Mouse (Mus musculus): ENCODE results near the gene Sirt7.
"Not testable (repeated sequence)": the region's sequence is repeated elsewhere in the genome, so short reads cannot be mapped to it uniquely, and the experiment has no call there.

Sirt7 gene

DNA sequence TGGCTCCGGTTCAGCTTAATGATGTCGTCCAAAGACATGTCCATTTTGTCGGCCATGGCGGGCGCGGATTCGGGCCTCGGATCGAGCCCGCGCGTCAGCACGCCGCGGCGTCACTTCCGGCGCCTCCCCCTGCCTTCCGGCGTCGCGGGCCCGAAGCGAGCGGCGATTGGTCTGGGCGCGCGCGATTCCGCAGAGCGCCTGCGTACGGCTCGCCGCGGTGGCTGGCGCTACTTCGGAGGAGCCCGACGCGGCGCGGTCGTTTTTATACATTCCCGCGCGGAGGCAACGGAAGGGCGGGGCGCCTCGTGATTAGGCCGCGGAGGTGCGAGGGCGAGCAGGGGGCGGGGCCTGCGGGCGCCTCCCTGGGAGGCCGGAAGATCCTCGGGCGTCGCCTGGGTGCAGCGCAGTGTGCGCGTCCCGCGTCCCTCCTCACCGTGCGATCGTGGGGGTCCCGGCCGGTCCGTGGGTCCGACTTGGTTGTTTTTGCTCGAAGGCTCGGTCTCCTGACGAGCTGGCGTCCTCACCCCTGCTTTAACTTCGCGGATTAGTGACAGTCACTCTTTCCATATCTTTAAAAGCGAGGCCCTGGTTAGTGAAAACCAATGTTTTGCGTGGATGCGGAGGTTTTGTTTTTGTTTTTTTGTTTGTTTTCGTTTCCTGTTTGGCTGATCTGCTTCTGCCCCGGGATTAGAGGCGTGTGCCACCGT lies 26.6 kb downstream of the Sirt7 start, which contains the start of the genes Alyref and Anapc11:
TSS of gene Alyref (minus strand) at position 83 of the 707 bp plus-strand sequence.
TSS of gene Anapc11 (plus strand) at position 139 of the 707 bp plus-strand sequence.
- peak; percentile 98 for DNase-seq (ENCODE audit: low read depth, low spot score)
- no peaks in the 10 kb centered on the region for H3K27me3 ChIP-seq (ENCODE audit: control insufficient read depth, insufficient read depth, low read length, poor library complexity, severe bottlenecking)
- peaks cover 6% of the 10 kb centered on the region for H3K36me3 ChIP-seq (ENCODE audit: control insufficient read depth, insufficient read depth, low read length, poor library complexity, severe bottlenecking)

DNA sequence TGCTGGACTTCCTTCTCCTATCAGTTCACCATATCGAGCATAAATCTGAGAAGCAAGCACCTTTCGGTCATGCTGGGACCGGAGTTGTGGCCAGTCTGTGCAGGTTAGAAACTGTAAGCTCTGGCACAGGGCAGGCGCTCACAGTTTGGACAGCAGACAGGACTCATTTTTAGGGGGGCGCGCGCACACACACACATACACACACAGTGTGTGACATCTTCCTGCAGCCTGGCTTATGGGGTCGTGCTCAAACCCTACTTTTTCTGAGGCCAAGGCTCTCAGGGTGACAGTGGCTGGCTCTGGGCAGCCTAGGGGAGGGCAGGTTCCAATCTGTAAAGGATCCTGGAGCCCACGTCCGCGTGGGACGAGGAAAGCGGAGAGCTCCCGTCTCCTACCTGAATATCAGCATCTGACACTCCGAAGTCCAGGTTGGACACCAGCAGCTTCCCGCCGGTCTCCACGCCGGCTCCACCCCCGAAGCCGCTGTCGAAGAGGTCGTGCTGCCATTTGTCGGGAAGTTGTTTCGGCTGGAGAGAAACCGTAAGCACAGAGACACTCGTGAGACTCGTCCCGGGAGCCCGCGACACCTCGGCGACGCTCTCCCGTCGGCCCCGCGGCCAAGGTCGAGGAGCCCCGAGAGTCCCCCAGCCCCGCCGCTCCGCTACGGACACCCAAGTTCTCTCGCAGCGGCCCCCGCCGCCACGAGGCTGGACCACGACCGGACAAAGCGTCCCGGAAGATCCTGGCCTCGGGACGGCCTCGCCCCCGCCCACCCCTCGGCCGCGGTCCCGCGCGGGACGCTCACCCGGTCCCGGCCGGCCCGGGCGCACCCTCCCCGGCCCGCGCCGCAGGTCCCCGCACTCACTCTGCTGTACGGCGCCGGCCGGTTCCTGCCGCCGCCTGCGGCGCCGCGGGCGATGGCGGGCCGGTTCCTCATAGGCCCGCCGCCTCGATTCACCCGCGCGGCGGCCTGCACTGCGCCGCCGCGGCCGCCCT lies 27.5 kb downstream of the Sirt7 start:
- Histone ChIP-seq H3K27me3 (ENCODE audit: control insufficient read depth, insufficient read depth, low read length, poor library complexity, severe bottlenecking) (no peaks in the 10 kb centered on the region), H3K36me3 (ENCODE audit: control insufficient read depth, insufficient read depth, low read length, poor library complexity, severe bottlenecking) (peaks cover 6% of the 10 kb centered on the region)
- DNase-seq (ENCODE audit: low read depth, low spot score) = peak; percentile 30

DNA sequence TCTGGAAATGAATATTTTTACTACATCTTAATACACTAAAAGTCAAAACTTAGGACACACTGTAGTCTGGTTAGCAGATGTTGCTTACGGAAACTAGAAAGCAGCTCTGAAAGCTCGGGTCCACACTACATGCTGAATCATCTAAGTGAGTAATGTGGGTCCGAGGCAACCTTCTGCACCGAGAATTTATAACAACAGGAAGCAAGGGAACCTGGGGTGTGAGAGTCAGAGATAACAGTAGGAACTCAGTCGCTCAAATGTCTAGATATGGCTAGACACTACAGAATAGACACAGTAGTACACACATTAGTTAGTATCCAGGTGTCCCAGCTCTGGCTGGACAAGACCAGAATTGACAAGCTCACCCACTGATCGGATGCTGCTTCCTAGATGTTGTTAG lies 36.5 kb downstream of the Sirt7 start:
- DNase-seq (ENCODE audit: low read depth, low spot score) = no peak
- Histone ChIP-seq H3K36me3 (ENCODE audit: control insufficient read depth, insufficient read depth, low read length, poor library complexity, severe bottlenecking) (peaks cover 4% of the 10 kb centered on the region; the same call in 1 of the 2 replicates), H3K27me3 (ENCODE audit: control insufficient read depth, insufficient read depth, low read length, poor library complexity, severe bottlenecking) (no peaks in the 10 kb centered on the region)

DNA sequence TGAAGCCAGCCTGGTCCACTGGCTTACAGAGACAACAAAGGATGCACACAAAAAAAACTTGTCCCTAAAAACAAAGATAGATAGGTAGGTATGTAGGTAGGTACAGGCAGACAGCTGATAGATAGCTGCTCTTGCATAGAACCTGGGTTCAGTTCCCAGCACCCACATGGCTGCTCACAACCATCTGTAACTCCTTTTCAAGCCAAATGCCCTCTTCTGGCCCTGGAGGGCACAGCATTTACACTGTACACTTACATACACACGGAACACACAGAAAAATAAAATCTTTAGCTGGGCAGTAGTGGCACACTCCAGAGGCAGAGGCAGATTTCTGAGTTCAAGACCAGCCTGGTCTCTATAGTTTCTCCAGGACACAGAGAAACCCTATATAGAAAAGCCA lies 41.1 kb downstream of the Sirt7 start:
- no peak for DNase-seq (ENCODE audit: low read depth, low spot score)
- no peaks in the 10 kb centered on the region for H3K27me3 ChIP-seq (ENCODE audit: control insufficient read depth, insufficient read depth, low read length, poor library complexity, severe bottlenecking)
- H3K36me3 ChIP-seq (ENCODE audit: control insufficient read depth, insufficient read depth, low read length, poor library complexity, severe bottlenecking) = peaks cover 11% of the 10 kb centered on the region

DNA sequence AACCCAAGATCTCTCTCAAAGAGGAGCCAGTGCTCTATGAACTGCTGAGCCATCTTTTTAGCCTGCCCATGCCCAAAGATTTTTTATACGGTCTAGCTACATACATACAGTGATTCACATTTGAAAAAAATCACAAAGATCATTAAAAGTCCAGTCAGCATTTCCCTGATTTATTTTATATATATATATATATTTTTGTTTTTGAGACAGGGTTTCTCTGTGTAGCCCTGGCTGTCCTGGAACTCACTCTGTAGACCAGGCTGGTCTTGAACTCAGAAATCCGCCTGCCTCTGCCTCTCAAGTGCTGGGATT lies 42.1 kb downstream of the Sirt7 start:
- DNase-seq (ENCODE audit: low read depth, low spot score); H3K27me3 ChIP-seq (ENCODE audit: control insufficient read depth, insufficient read depth, low read length, poor library complexity, severe bottlenecking): not testable (repeated sequence)
- peaks cover 17% of the 10 kb centered on the region for H3K36me3 ChIP-seq (ENCODE audit: control insufficient read depth, insufficient read depth, low read length, poor library complexity, severe bottlenecking)

DNA sequence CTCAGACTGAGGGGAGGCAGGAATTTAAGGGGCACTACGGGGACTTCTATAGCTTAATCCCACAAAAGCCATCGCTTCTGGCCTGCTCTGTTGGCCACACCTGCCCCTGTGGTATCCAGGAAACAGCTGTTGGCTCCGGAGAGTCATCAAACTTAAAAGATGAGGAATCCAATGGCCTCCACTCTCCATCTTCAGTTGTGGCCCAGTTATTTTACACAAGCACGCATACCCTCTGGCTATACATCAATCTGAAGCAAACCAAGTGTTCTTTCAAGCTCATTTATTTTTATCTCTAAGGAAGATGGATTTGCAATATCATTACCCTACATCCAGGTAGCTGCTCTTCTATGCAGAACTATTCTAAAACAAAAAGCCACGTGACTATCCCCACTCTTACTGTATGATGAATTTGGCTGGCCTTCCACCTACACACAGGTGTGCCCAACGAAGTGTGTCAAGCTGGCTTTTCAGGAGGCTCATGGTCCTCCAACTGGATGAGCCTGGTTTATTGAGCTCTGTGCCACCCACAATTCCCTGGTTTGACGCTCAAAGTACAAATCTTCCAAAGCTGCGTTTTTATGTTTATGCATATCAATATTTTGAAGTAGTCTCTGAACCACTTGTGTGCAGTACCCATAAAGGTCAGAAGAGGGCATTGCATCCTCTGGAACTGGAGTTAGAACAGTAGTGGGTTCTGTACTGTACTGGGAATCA lies 42.6 kb downstream of the Sirt7 start:
- H3K36me3 ChIP-seq (ENCODE audit: control insufficient read depth, insufficient read depth, low read length, poor library complexity, severe bottlenecking) = peaks cover 20% of the 10 kb centered on the region
- DNase-seq (ENCODE audit: low read depth, low spot score) = peak; percentile 76
- no peaks in the 10 kb centered on the region for H3K27me3 ChIP-seq (ENCODE audit: control insufficient read depth, insufficient read depth, low read length, poor library complexity, severe bottlenecking)

DNA sequence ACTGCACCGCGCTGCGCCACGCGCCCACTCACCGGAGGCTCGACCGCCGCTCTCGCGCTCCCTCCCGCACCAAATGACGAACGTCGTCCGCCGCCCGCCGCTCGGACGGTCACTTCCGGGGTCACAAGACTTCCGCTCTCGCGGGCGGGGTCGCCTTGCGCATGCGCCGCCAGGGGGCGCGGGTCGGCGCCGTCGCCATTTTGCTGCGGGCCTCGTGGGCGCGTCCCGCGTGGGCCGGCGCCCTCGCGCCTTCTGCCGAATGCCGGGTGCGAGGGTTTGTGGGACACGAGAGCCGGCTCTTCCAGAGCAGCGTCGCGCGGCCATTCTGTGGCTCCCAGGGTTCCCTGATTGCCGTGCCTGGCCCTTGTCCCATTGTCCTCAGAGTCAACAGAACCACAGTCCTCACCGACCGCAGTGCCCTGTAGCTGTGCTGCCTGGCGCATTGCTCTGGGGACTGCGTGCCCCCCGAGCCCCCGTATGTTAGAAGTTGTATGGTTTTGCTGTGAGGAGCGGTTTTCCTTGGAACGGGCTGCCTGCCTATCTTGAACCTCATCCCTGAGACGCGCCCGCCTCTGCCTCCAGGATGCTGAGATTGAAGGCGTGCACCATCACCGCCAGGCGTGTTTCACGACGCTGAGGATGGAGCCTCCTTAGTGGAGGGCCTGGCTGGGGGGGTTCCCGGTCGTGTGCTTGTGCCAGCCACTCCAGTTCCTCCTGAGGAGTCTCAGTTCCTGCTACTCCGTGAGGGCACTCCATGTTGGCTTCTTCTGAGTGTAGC lies 43.4 kb downstream of the Sirt7 start, which contains the start of gene Arhgdia:
TSS of gene Arhgdia (minus strand) at position 135 of the 778 bp plus-strand sequence.
- Histone ChIP-seq H3K27me3 (ENCODE audit: control insufficient read depth, insufficient read depth, low read length, poor library complexity, severe bottlenecking) (no peaks in the 10 kb centered on the region), H3K36me3 (ENCODE audit: control insufficient read depth, insufficient read depth, low read length, poor library complexity, severe bottlenecking) (peaks cover 20% of the 10 kb centered on the region)
- DNase-seq (ENCODE audit: low read depth, low spot score) = peak; percentile 94

DNA sequence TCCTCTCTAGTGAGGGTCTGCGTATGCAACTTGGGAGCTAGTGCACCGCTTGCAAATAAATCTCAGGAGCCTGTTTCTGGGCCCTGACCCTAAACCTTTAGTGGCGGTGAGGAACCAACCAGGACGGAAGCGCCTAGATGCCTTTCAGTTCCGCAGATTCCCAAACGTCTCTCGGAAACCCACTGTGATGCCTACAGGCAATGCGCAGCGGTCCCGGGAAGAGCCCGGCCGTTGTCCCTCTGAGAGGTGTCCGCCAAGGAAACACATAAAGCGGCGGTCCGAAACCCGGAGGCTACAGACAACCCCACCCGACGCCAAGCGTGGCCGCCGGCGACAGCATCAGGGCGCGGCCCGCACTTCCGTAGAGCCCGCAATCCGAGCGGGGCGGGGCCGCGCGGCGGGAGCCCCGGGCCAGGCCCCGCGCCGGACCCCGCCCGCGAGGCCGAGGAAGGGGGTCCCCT lies 44.1 kb downstream of the Sirt7 start:
- DNase-seq (ENCODE audit: low read depth, low spot score) = peak; percentile 58
- no peaks in the 10 kb centered on the region for H3K27me3 ChIP-seq (ENCODE audit: control insufficient read depth, insufficient read depth, low read length, poor library complexity, severe bottlenecking)

DNA sequence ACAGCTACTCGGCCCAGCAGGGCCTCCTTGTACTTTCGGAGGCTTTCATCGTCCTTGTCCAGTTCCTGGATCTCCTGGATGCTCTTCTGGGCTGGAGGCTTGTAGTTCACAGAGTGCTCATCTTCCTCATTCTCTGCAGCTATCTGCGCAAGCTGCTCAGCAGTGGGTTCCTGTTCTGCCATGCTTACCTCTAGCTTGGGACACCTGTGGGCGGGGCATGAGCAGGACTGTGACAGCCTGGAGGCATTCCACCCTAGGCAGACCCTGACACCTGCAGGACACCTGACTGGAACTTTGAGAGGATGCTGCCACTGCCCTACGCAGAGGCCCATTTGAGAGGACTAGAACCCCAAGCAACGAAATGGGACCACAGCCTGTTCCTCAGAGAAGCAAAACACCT lies 44.9 kb downstream of the Sirt7 start:
- Histone ChIP-seq H3K27me3 (ENCODE audit: control insufficient read depth, insufficient read depth, low read length, poor library complexity, severe bottlenecking) (no peaks in the 10 kb centered on the region), H3K36me3 (ENCODE audit: control insufficient read depth, insufficient read depth, low read length, poor library complexity, severe bottlenecking) (peaks cover 19% of the 10 kb centered on the region)
- DNase-seq (ENCODE audit: low read depth, low spot score) = peak; percentile 65

More for the DNA sequence above, 44.1 kb downstream of the Sirt7 start:
- peaks cover 20% of the 10 kb centered on the region for H3K36me3 ChIP-seq (ENCODE audit: control insufficient read depth, insufficient read depth, low read length, poor library complexity, severe bottlenecking)

DNA sequence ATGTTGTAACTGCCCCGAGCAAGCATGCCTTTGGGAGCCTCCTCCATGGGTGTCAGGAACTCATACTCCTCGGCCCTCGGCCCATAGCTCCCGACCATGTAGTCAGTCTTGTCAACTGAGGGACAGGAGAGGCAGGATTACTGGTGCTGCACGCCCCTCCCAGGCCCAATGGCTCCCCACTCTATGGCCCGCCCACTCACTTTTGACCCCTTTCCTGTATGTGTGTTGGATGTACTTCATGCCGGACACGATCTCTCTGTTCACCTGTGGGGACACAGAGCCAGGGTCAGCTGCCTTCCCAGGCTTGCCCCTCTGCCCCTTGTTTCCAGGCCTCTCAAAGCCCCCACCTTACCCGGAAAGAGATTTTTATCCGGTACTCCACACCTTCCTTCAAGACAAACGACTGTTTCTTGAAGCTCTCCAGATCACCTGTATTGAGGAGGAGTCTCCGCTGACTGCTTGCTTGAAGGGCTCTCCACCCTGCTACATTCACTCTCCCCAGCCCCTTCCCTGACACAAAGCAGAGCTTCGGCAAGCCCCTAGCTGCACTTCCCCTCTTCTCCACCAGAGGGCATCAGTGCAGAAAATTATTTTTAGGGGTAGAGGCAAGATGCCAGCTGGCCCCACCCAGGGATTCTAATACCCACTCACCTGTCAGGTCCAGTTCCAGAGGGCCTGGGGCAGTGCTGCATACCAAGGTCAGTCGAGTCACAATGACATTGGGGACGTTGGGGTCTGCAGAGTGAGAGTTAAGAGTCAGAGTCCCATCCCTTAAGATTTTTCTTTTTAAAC lies 45.5 kb downstream of the Sirt7 start:
- no peaks in the 10 kb centered on the region for H3K27me3 ChIP-seq (ENCODE audit: control insufficient read depth, insufficient read depth, low read length, poor library complexity, severe bottlenecking)
- peak; percentile 87 for DNase-seq (ENCODE audit: low read depth, low spot score)
- peaks cover 19% of the 10 kb centered on the region for H3K36me3 ChIP-seq (ENCODE audit: control insufficient read depth, insufficient read depth, low read length, poor library complexity, severe bottlenecking)

DNA sequence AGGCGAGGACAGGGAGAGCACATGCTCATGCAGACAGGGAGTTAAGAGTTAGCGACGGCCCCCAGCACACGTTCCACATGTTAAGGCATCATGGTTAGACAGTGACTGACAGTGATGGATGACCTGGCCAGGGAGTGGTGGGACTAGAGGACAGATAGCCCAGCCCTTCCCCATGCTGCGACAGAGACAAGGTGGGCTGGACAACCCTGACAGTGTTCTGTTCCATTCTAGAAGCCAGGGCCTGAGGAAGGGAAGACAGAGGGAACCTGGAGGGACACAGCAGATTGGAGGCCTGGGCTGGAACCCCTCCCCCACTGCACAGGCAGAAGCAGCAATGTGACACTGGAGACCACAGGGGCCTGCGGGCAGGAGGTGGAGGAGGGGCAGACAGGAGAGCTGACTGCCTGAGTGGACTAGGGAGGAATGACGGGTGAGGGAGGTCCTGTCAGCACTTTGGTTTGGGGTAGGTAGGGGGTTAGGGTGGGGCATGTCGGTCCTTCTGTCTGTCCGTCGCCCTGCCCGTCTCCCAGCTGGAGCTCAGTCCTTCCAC lies 46.3 kb downstream of the Sirt7 start:
- peaks cover 19% of the 10 kb centered on the region for H3K36me3 ChIP-seq (ENCODE audit: control insufficient read depth, insufficient read depth, low read length, poor library complexity, severe bottlenecking)
- no peaks in the 10 kb centered on the region for H3K27me3 ChIP-seq (ENCODE audit: control insufficient read depth, insufficient read depth, low read length, poor library complexity, severe bottlenecking)
- DNase-seq (ENCODE audit: low read depth, low spot score) = no peak

DNA sequence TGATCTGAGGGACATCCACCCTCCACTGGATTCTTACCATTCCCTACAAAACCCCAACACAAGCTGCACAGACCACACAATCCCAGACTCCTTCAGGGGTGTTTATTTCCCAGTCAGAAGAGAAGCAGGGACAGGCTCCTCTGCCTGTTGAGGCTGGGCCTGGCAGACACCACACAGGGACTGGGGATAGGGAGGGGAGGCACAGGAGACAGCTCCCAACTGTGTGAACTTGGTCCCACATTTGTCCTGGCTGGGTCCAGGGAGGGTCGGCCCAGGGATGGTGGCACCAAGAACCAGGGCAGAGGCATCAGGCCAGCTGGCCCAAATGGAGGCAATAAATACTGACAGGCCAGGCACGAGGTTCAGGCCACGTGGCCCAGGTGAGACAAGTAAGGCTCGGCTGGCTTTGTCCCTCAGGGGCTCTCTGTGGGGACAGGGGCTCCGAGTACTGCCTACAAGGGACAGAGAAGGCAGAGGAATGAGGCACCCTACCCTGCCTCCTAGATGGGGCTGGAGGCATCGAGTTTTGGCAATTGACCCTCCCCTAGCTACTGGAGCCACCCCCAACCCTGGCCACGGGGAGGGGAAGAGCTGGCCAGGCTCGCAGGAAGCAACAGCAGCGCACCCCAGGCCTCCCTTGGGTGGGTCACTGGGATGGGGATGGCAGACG lies 46.9 kb downstream of the Sirt7 start:
- DNase-seq (ENCODE audit: low read depth, low spot score) = no peak

More for the DNA sequence above, 46.9 kb downstream of the Sirt7 start:
- Histone ChIP-seq H3K27me3 (ENCODE audit: control insufficient read depth, insufficient read depth, low read length, poor library complexity, severe bottlenecking) (no peaks in the 10 kb centered on the region), H3K36me3 (ENCODE audit: control insufficient read depth, insufficient read depth, low read length, poor library complexity, severe bottlenecking) (peaks cover 19% of the 10 kb centered on the region)

All from splenic B cell, adult 2 months (primary cell).